Mouse (Mus musculus) cerebellum, adult 18-20 months (tissue): ENCODE data around the gene Mon1b.

Experiments
- DNase-seq, 2 experiments: peaks; one replicate each; pipeline ENCODE4 v3.0.0; 2021

The Mon1b gene

GRCm38 (mm10) chr8:113674611-113675010 is 39.2 kb downstream of the Mon1b start:
- DNase-seq: no peak

GRCm38 (mm10) chr8:113675281-113675680 is 39.9 kb downstream of the Mon1b start:
- no peak for DNase-seq

- no peak for DNase-seq
Measured at GRCm38 (mm10) chr8:113676811-113677210, 41.4 kb downstream of the Mon1b start.

- DNase-seq: no peak
Measured at GRCm38 (mm10) chr8:113679361-113679760, 44.0 kb downstream of the Mon1b start.

- peak; percentile 30 to 38 for DNase-seq
Measured at GRCm38 (mm10) chr8:113687889-113688542, 52.6 kb downstream of the Mon1b start.

- DNase-seq: no peak
Measured at GRCm38 (mm10) chr8:113688543-113688915, 53.1 kb downstream of the Mon1b start.

- peak; percentile 21 to 47 for DNase-seq
Measured at GRCm38 (mm10) chr8:113691622-113692343, 56.4 kb downstream of the Mon1b start.
